Mouse (Mus musculus) hindbrain, embryonic 16.5 days (tissue): ENCODE data around the gene Il18. TPM values are rescaled to one million over a fixed set of nuclear protein-coding genes. Genes with fewer than 3 reads are reported as not detected.

ENCODE experiments used
- ATAC-seq: fragments of 200-750 bp; cut with Nextera tagmentation; 2 replicates; pipeline ENCODE4 v1.8.0; 2017; ENCODE audit warnings: moderate TSS enrichment, moderate library complexity
- H3K27ac ChIP-seq: fragments of 300-500 bp; sonication (generic); 2 replicates; pipeline ENCODE4 v1.5.1; 2014; ENCODE audit warnings: low read depth, mild to moderate bottlenecking, control low read depth, low read length, moderate library complexity
- H3K27me3 ChIP-seq: fragments of 300-500 bp; sonication (generic); replicated peaks from 2 replicates; pipeline ENCODE4 v1.6.1; 2014; ENCODE audit warnings: low read length; ENCODE audit not compliant: control insufficient read depth, insufficient read depth
- H3K36me3 ChIP-seq: fragments of 300-500 bp; sonication (generic); 2 replicates; pipeline ENCODE4 v1.6.1; 2014; ENCODE audit warnings: mild to moderate bottlenecking, low read length, moderate library complexity, mixed read lengths; ENCODE audit not compliant: control insufficient read depth, insufficient read depth
- H3K4me1 ChIP-seq: fragments of 300-500 bp; sonication (generic); 2 replicates; pipeline ENCODE4 v1.6.1; 2014; ENCODE audit warnings: low read depth, low read length; ENCODE audit not compliant: control insufficient read depth, insufficient read depth
- H3K4me2 ChIP-seq: fragments of 300-500 bp; sonication (generic); 2 replicates; pipeline ENCODE4 v1.6.1; 2014; ENCODE audit warnings: mild to moderate bottlenecking, low read length, control low read depth, moderate library complexity
- H3K4me3 ChIP-seq: fragments of 300-500 bp; sonication (generic); 2 replicates; pipeline ENCODE4 v1.5.1; 2014; ENCODE audit warnings: mild to moderate bottlenecking, low read length, control low read depth, moderate library complexity
- H3K9ac ChIP-seq: fragments of 300-500 bp; sonication (generic); 2 replicates; pipeline ENCODE4 v1.6.1; 2014; ENCODE audit warnings: low read depth, mild to moderate bottlenecking, control low read depth, low read length, moderate library complexity
- H3K9me3 ChIP-seq: fragments of 300-500 bp; sonication (generic); 2 replicates; pipeline ENCODE4 v1.6.1; 2014; ENCODE audit warnings: mild to moderate bottlenecking, low read length, moderate library complexity; ENCODE audit not compliant: control insufficient read depth
- WGBS: fragments of 180-500 bp; shearing (Covaris S2); extraction: QIAGEN DNeasy Blood & Tissue Kit; methylation state at CpG from one replicate; pipeline ENCODE4 v1.1.7; 2014; 5-methylcytosine and 5-hydroxymethylcytosine counted together
- polyA plus RNA-seq: library from polyadenylated mRNA; unstranded; fragments of >200 nt; fragmentation: Nextera tagmentation; extraction: Ambion mirVana; gene quantifications from 2 replicates; pipeline ENCODE4 v1.2.1, GENCODE M21; 2015

The Il18 gene
- polyA plus RNA-seq, 1 experiment from 2014 or later, result 21.9 TPM

GRCm38 (mm10) chr9:50565173-50565572 lies 10.5 kb downstream of the Il18 start:
- H3K4me2 ChIP-seq, result no peak overlapping the region
- H3K9me3 ChIP-seq, result peaks cover 3% of the 10 kb centered on the region; the same call in 1 of the 2 replicates
- WGBS, result 73% methylated on average over 7 of the region's 7 CpGs
- no peaks in the 10 kb centered on the region for H3K4me1 ChIP-seq
- H3K27ac ChIP-seq, result no peak overlapping the region
- no peaks in the 10 kb centered on the region for H3K36me3 ChIP-seq
- H3K9ac ChIP-seq, result no peak overlapping the region
- ATAC-seq, result no peak
- no peaks in the 10 kb centered on the region for H3K27me3 ChIP-seq
- H3K4me3 ChIP-seq, result no peak overlapping the region

DNA sequence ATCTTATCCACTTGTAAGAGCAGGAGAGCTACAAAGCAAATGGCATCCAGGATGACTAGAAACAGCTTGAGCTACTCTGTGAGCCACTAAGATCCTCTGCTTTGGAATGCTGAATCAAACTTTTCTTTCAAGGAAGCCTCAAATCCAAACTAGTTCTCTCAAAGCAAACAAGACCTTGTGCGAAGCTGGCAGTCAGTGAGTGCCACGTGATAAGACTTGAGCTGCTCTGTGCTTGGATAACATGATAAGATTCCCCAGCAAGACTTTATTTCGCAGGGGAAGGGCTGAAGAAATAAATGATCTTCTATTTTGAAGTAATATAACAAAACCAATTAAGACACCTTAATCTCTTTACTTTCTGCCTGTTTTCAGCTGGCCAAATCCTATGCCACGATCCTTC lies 11.3 kb downstream of the Il18 start:
- H3K36me3 ChIP-seq, result no peaks in the 10 kb centered on the region
- no peak for ATAC-seq
- no peak overlapping the region for H3K4me3 ChIP-seq
- peaks cover 3% of the 10 kb centered on the region; the same call in 1 of the 2 replicates for H3K9me3 ChIP-seq
- 80% methylated on average over 4 of the region's 4 CpGs for WGBS
- no peak overlapping the region for H3K27ac ChIP-seq
- no peak overlapping the region for H3K4me2 ChIP-seq
- no peak overlapping the region for H3K9ac ChIP-seq
- H3K4me1 ChIP-seq, result no peaks in the 10 kb centered on the region
- no peaks in the 10 kb centered on the region for H3K27me3 ChIP-seq

DNA sequence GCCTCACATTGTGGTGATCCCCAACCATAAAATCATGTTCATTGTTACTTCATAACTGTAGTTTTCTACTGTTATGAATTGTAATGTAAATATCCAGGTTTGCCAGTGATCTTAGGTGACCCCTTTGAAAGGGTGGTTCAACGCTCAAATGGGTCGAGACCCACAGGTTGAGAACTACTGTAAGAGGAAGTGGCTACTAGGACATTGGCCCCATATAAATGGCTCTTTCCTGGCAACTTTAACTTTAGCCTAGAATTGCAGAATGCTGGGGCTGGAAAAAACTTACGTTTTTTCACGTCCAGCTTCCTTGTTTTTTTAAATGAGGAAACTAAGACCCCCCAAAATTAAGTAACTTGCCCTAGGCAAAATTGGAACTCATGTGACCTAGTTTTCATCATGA lies 12.7 kb downstream of the Il18 start:
- Histone ChIP-seq H3K4me1 (no peaks in the 10 kb centered on the region), H3K4me2 (no peak overlapping the region), H3K27me3 (no peaks in the 10 kb centered on the region), H3K9ac (no peak overlapping the region), H3K36me3 (no peaks in the 10 kb centered on the region), H3K27ac (no peak overlapping the region), H3K9me3 (no peaks in the 10 kb centered on the region), H3K4me3 (no peak overlapping the region)
- 92% methylated on average over 4 of the region's 4 CpGs for WGBS
- no peak for ATAC-seq

- Histone ChIP-seq H3K9ac (no peak overlapping the region), H3K4me1 (no peaks in the 10 kb centered on the region), H3K36me3 (no peaks in the 10 kb centered on the region), H3K27me3 (no peaks in the 10 kb centered on the region), H3K4me2 (no peak overlapping the region), H3K4me3 (no peak overlapping the region), H3K27ac (no peak overlapping the region), H3K9me3 (no peaks in the 10 kb centered on the region)
- 89% methylated on average over 2 of the region's 2 CpGs for WGBS
- ATAC-seq, result no peak
Observed at GRCm38 (mm10) chr9:50567881-50568280, 13.3 kb downstream of the Il18 start.

- no peaks in the 10 kb centered on the region for H3K27me3 ChIP-seq
- H3K4me2 ChIP-seq, result no peak overlapping the region
- 83% methylated on average over 10 of the region's 10 CpGs for WGBS
- no peak overlapping the region for H3K4me3 ChIP-seq
- no peak overlapping the region for H3K27ac ChIP-seq
- no peaks in the 10 kb centered on the region for H3K4me1 ChIP-seq
- no peaks in the 10 kb centered on the region for H3K36me3 ChIP-seq
- ATAC-seq, result no peak
- no peak overlapping the region for H3K9ac ChIP-seq
- H3K9me3 ChIP-seq, result no peaks in the 10 kb centered on the region
Observed at GRCm38 (mm10) chr9:50569599-50570525, 15.2 kb downstream of the Il18 start.

DNA sequence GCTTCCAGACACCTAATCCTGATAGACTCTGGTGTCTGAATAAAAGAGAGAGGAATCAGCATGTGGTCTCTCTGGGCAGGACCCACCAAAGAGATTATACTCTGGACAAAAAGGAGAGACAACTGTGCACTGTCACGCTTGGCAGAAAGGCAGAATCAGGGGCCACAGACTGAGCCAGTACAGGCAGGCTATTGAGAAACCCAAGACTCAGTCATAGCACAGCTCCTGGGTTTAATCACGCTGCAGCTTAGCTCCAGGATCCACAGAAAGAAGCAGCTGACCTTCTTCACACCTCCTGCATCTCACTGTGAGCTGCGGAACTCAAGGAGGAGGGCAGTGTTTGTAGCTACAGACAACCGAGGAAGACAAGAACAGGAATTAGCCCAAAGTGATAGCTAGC lies 25.7 kb downstream of the Il18 start:
- Histone ChIP-seq H3K36me3 (no peaks in the 10 kb centered on the region), H3K9me3 (no peaks in the 10 kb centered on the region), H3K4me1 (no peaks in the 10 kb centered on the region), H3K27ac (no peak overlapping the region), H3K4me2 (no peak overlapping the region), H3K9ac (no peak overlapping the region), H3K4me3 (no peak overlapping the region), H3K27me3 (no peaks in the 10 kb centered on the region)
- no peak for ATAC-seq
- 37% methylated on average over 4 of the region's 4 CpGs for WGBS

DNA sequence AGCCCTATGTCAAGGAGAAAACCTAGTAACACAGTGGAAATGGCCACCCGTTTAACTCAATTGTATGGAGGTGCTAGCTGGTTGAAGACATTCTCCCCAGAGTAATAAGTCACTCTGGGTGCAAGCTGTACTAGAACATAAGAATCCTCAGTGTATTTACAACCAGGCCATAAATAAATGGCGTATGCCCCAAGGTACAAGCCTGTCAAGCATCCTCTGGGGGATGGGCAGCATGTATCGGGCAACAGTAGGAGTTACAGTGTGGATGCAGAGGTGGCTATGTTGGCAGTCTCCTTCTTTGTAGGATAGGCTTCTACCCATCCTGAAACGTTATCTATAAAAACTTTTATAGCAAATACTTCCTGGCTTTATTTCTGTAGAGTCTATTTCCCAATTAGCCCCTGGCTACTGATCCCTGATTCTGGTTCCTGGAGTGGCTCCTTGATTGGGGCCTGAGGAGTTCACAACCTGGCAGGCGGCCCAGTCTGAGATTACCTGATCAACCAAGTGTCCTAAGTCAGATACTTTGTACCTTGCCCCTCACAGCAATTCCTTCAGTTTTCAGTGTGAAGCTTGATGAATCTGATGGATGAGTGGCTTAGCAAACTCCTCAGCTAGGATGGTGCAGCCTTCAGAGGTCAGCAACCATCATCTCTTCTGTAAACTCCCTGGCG lies 30.7 kb downstream of the Il18 start:
- Histone ChIP-seq H3K27me3 (no peaks in the 10 kb centered on the region), H3K4me3 (no peak overlapping the region), H3K4me2 (no peak overlapping the region), H3K4me1 (no peaks in the 10 kb centered on the region), H3K36me3 (no peaks in the 10 kb centered on the region), H3K9me3 (no peaks in the 10 kb centered on the region), H3K9ac (no peak overlapping the region), H3K27ac (no peak overlapping the region)
- ATAC-seq, result no peak
- WGBS, result 85% methylated on average over 6 of the region's 6 CpGs

DNA sequence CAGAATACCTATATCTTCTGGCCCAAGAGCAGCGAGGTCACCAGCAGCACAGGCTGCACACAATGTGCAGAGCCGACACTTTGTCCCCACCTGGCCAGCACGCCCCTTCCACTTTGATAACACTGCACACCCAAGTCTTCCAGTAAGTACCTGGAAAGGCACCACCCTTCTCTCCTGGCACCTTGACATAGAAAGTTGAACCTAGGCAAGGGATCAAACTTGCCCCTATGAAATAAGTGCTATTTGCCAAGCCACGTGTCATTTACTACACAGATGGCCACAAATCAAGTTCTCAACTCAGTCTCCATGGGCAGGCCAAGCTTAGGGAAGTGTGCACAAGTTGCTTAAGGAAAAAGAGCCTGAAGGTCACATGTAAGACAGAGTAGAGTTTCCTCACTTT lies 32.3 kb downstream of the Il18 start:
- Histone ChIP-seq H3K4me2 (no peak overlapping the region), H3K27me3 (no peaks in the 10 kb centered on the region), H3K4me3 (no peak overlapping the region), H3K27ac (no peak overlapping the region), H3K9me3 (no peaks in the 10 kb centered on the region), H3K9ac (no peak overlapping the region), H3K36me3 (no peaks in the 10 kb centered on the region), H3K4me1 (no peaks in the 10 kb centered on the region)
- 81% methylated on average over 4 of the region's 4 CpGs for WGBS
- no peak for ATAC-seq

- WGBS, result 82% methylated on average over 10 of the region's 10 CpGs
- no peaks in the 10 kb centered on the region for H3K9me3 ChIP-seq
- no peak overlapping the region for H3K4me3 ChIP-seq
- H3K36me3 ChIP-seq, result no peaks in the 10 kb centered on the region; the same call in none of the 2 replicates
- H3K9ac ChIP-seq, result no peak overlapping the region
- no peak for ATAC-seq
- H3K4me2 ChIP-seq, result no peak overlapping the region
- no peaks in the 10 kb centered on the region for H3K27me3 ChIP-seq
- H3K4me1 ChIP-seq, result no peaks in the 10 kb centered on the region
- no peak overlapping the region for H3K27ac ChIP-seq
Observed at GRCm38 (mm10) chr9:50590856-50591518, 36.4 kb downstream of the Il18 start.
